Mouse (Mus musculus): ENCODE data around the gene Abcf2. TPM values are rescaled to one million over a fixed set of nuclear protein-coding genes. Genes with fewer than 3 reads are reported as not detected.
"Not testable (repeated sequence)": the region's sequence is repeated elsewhere in the genome, so short reads cannot be mapped to it uniquely, and the experiment has no call there.

Abcf2 gene
- polyA plus RNA-seq, 1 experiment from 2014 or later, result 78.0 TPM

DNA sequence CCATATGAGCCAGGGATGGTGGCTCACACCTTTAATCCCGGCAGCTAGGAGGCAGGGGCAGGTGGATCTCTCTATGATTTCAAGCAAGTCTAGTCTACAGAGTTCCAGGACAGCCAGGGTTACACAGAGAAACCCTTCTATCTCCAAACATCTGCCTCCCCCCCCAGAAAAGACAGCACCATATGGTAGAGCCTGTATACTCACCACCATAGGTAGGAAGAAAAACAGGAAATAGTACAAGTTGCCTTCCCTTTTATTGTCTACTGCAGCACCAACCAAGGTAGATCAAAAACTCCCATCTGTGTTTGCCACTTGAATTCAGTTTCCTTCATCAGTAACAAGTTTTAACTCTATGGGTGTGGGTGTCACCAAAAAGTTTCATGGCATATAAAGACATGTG lies 1.3 kb downstream of the Abcf2 start:
- H3K27me3 ChIP-seq (ENCODE audit: control insufficient read depth, insufficient read depth, low read depth, low read length), result no peaks in the 10 kb centered on the region
- ATAC-seq, result no peak
- no peak overlapping the region for H3K9ac ChIP-seq (ENCODE audit: low read depth, low read length)
- H3K36me3 ChIP-seq (ENCODE audit: control insufficient read depth, insufficient read depth, low read length), result peaks cover 31% of the 10 kb centered on the region
- no peak overlapping the region for H3K27ac ChIP-seq (ENCODE audit: low read length)
- peaks cover 14% of the 10 kb centered on the region for H3K4me1 ChIP-seq (ENCODE audit: control insufficient read depth, insufficient read depth, low read length)
- no peak overlapping the region for H3K4me3 ChIP-seq (ENCODE audit: low read depth, low read length)
- 77% methylated on average over 1 of the region's 1 CpGs for WGBS
- H3K4me2 ChIP-seq (ENCODE audit: low read length), result peak overlapping the region; percentile 96; the same call in 1 of the 2 replicates
- H3K9me3 ChIP-seq (replicated peaks; ENCODE audit: control insufficient read depth, low read length, poor library complexity, severe bottlenecking), result no peaks in the 10 kb centered on the region

DNA sequence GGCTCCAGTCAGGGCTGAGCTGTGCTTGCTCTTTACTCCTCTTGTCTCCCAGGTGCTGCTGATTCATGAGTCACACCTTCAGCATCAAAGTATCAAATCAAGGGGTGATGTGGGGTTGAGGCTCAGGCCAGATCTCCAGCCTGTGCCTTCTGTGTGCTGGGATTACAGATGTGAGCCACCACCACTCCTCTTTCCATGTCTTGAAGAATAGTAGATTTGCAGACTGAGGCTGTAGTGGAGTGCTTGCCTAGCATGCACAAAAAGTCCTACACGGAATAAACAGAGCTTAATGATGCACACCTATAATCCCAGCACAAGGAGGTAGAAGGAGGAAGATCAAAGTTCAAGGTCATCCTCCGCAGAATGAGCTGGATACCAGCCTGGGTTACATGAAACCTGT lies 20.6 kb downstream of the Abcf2 start, which contains the start of gene 4931409K22Rik:
Gene 4931409K22Rik (minus strand): TSS at position 101 of the 400 bp plus-strand sequence.
- 73% methylated on average over 2 of the region's 2 CpGs for WGBS
- no peaks in the 10 kb centered on the region for H3K36me3 ChIP-seq (ENCODE audit: control insufficient read depth, insufficient read depth, low read length)

DNA sequence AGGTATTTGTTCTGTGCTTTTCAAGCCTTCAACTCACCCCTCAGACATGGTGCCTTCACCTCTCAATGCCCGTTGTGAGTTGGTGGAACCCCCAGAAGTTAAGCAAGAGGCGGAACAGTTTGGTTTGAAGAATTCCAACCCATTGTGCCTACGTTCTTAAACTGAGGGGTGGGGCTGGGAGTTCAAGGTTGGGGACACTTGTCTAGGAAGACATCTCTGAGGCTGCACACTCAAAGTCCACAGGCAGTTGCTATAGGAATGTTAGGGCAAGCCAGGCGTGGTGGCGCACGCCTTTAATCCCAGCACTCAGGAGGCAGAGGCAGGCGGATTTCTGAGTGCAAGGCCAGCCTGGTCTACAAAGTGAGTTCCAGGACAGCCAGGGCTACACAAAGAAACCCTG lies 21.9 kb downstream of the Abcf2 start:
- not testable (repeated sequence) for H3K36me3 ChIP-seq (ENCODE audit: control insufficient read depth, insufficient read depth, low read length); H3K27me3 ChIP-seq (ENCODE audit: control insufficient read depth, insufficient read depth, low read depth, low read length); ATAC-seq; H3K4me1 ChIP-seq (ENCODE audit: control insufficient read depth, insufficient read depth, low read length); H3K9me3 ChIP-seq (replicated peaks; ENCODE audit: control insufficient read depth, low read length, poor library complexity, severe bottlenecking); H3K4me2 ChIP-seq (ENCODE audit: low read length); H3K4me3 ChIP-seq (ENCODE audit: low read depth, low read length); H3K27ac ChIP-seq (ENCODE audit: low read length); H3K9ac ChIP-seq (ENCODE audit: low read depth, low read length)
- 92% methylated on average over 7 of the region's 7 CpGs for WGBS

More for the DNA sequence above, 20.6 kb downstream of the Abcf2 start, which contains the start of gene 4931409K22Rik:
- Histone ChIP-seq H3K9me3 (replicated peaks; ENCODE audit: control insufficient read depth, low read length, poor library complexity, severe bottlenecking) (no peaks in the 10 kb centered on the region), H3K27ac (ENCODE audit: low read length) (no peak within 1 kb of the TSS), H3K27me3 (ENCODE audit: control insufficient read depth, insufficient read depth, low read depth, low read length) (no peaks in the 10 kb centered on the region), H3K9ac (ENCODE audit: low read depth, low read length) (no peak within 1 kb of the TSS), H3K4me1 (ENCODE audit: control insufficient read depth, insufficient read depth, low read length) (no peaks in the 10 kb centered on the region), H3K4me2 (ENCODE audit: low read length) (no peak within 1 kb of the TSS), H3K4me3 (ENCODE audit: low read depth, low read length) (no peak within 1 kb of the TSS)
- ATAC-seq, result no peak

DNA sequence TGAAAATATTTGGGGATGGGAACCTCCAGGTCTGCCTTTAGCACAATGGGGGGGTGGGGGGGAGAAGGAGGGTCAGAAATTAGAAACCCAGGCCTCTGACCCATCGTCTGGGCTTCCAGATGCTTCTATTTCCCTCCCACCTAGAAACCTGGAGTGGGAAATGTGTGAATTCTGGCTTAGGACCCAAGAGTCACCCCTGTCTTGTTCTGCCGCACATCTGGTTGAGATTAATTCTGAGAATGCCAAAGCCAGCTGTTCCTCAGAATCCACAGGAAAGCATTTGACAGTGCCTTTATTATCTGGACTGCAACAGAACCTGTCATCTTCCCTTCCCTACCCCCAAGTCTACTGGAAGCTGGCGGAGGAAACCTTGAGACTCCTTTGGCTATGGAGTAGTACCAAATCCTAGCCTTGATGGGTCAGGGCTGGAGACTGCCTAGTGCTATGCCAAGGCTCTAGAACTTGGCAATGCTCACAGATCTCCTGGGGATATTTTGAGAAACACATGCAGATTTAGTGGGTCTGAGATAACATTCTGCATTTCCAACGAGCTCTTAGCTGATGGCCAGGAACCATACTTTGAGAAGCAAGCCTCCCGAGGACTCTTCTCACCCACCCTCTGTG lies 23.5 kb downstream of the Abcf2 start:
- H3K4me2 ChIP-seq (ENCODE audit: low read length), result no peak overlapping the region
- H3K27me3 ChIP-seq (ENCODE audit: control insufficient read depth, insufficient read depth, low read depth, low read length), result no peaks in the 10 kb centered on the region; the same call in 1 of the 2 replicates
- H3K9ac ChIP-seq (ENCODE audit: low read depth, low read length), result no peak overlapping the region
- 76% methylated on average over 5 of the region's 5 CpGs for WGBS
- no peak overlapping the region for H3K27ac ChIP-seq (ENCODE audit: low read length)
- no peak overlapping the region for H3K4me3 ChIP-seq (ENCODE audit: low read depth, low read length)
- no peak for ATAC-seq
- no peaks in the 10 kb centered on the region for H3K36me3 ChIP-seq (ENCODE audit: control insufficient read depth, insufficient read depth, low read length)
- H3K4me1 ChIP-seq (ENCODE audit: control insufficient read depth, insufficient read depth, low read length), result peaks cover 5% of the 10 kb centered on the region
- no peaks in the 10 kb centered on the region for H3K9me3 ChIP-seq (replicated peaks; ENCODE audit: control insufficient read depth, low read length, poor library complexity, severe bottlenecking)

DNA sequence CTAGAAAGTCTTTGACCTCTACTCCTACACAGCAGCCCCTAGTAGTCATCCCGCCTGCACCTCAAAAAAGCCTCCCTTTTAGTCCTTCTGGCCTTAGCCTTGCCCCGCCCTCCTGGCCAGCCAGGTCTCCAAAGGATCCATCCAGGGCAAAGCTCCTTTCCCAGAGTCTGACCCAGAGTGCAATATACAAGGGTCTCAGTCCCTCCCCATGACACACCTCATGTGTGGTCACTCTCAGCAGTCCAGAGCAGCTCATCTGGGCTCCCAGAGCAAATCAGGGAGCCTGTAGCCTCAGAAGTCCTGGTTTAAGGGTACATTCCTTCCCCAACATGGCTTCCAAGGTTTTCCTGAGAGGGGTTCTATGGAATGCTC lies 26.0 kb downstream of the Abcf2 start:
- Histone ChIP-seq H3K36me3 (ENCODE audit: control insufficient read depth, insufficient read depth, low read length) (no peaks in the 10 kb centered on the region), H3K9me3 (replicated peaks; ENCODE audit: control insufficient read depth, low read length, poor library complexity, severe bottlenecking) (no peaks in the 10 kb centered on the region), H3K4me2 (ENCODE audit: low read length) (peak overlapping the region; percentile 44), H3K9ac (ENCODE audit: low read depth, low read length) (0 out of 2 replicates have a peak overlapping the region, but pooled peaks have one; percentile 26), H3K27ac (ENCODE audit: low read length) (no peak overlapping the region), H3K4me3 (ENCODE audit: low read depth, low read length) (no peak overlapping the region), H3K27me3 (ENCODE audit: control insufficient read depth, insufficient read depth, low read depth, low read length) (no peaks in the 10 kb centered on the region; the same call in 1 of the 2 replicates), H3K4me1 (ENCODE audit: control insufficient read depth, insufficient read depth, low read length) (peaks cover 5% of the 10 kb centered on the region)
- peak; percentile 51; the same call in 1 of the 2 replicates for ATAC-seq
- WGBS, result 49% methylated on average over 2 of the region's 2 CpGs

DNA sequence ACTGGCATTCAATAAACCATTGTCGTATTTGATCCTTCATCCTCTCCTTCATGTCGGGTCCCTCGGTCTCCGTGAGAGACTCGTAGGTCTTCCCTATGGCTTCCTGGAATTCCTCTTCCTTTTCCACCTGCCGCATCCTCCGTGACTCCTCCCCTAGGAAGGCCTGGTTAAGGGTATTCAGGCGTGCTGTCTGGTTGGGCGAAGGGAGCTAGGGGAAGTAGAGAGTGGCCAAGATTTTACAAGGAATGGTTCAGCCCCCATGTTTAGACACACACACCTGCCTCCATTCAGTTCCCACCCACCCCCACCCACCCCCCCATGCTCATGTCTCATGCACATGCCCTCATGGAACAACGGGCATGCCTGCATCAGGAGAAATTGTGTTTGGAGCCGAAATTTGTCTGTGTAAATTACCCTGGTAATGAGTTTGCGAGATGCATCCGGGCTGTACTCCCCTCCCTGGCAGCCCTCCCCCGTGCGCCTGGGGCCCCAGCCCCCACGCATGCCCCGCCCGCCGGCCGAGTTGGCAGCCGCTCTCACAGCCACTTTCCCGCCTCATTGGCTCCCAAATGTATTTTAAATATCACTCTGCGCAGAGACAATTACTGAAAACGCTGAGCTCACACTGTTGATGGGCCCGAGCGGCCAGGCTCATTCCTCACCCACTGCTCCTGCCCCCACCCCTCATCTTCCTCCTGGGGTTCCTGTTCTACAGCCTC lies 26.5 kb downstream of the Abcf2 start:
- peak; percentile 57 for ATAC-seq
- WGBS, result 27% methylated on average over 26 of the region's 26 CpGs
- H3K27ac ChIP-seq (ENCODE audit: low read length), result no peak overlapping the region

DNA sequence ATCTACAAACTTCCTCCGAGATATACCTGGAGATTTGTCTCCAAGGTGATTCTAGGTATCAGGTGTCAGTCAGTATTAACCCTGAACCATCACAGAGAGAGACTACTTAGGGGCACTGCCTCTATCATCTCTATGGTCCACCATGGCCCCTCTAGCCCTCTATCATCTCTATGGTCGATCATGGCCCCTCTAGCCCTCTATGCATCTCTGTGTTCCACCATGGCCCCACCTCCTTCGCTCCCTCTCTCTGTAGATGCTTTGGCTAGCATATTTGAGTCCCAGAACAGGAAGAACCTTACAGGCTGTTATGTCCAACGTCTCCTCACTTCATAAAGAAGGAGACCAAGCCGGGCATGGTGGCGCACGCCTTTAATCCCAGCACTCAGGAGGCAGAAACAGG lies 34.6 kb downstream of the Abcf2 start:
- Histone ChIP-seq H3K9me3 (replicated peaks; ENCODE audit: control insufficient read depth, low read length, poor library complexity, severe bottlenecking) (no peaks in the 10 kb centered on the region), H3K4me1 (ENCODE audit: control insufficient read depth, insufficient read depth, low read length) (no peaks in the 10 kb centered on the region), H3K4me2 (ENCODE audit: low read length) (no peak overlapping the region), H3K27ac (ENCODE audit: low read length) (no peak overlapping the region), H3K4me3 (ENCODE audit: low read depth, low read length) (no peak overlapping the region), H3K27me3 (ENCODE audit: control insufficient read depth, insufficient read depth, low read depth, low read length) (no peaks in the 10 kb centered on the region), H3K36me3 (ENCODE audit: control insufficient read depth, insufficient read depth, low read length) (no peaks in the 10 kb centered on the region), H3K9ac (ENCODE audit: low read depth, low read length) (no peak overlapping the region)
- no peak for ATAC-seq
- 77% methylated on average over 7 of the region's 7 CpGs for WGBS

More for the DNA sequence above, 26.5 kb downstream of the Abcf2 start:
- no peaks in the 10 kb centered on the region for H3K36me3 ChIP-seq (ENCODE audit: control insufficient read depth, insufficient read depth, low read length)
- no peaks in the 10 kb centered on the region for H3K9me3 ChIP-seq (replicated peaks; ENCODE audit: control insufficient read depth, low read length, poor library complexity, severe bottlenecking)
- H3K4me1 ChIP-seq (ENCODE audit: control insufficient read depth, insufficient read depth, low read length), result peaks cover 5% of the 10 kb centered on the region
- 0 out of 2 replicates have a peak overlapping the region, but pooled peaks have one; percentile 26 for H3K9ac ChIP-seq (ENCODE audit: low read depth, low read length)
- H3K4me2 ChIP-seq (ENCODE audit: low read length), result peak overlapping the region; percentile 44
- H3K27me3 ChIP-seq (ENCODE audit: control insufficient read depth, insufficient read depth, low read depth, low read length), result no peaks in the 10 kb centered on the region; the same call in 1 of the 2 replicates
- H3K4me3 ChIP-seq (ENCODE audit: low read depth, low read length), result no peak overlapping the region

DNA sequence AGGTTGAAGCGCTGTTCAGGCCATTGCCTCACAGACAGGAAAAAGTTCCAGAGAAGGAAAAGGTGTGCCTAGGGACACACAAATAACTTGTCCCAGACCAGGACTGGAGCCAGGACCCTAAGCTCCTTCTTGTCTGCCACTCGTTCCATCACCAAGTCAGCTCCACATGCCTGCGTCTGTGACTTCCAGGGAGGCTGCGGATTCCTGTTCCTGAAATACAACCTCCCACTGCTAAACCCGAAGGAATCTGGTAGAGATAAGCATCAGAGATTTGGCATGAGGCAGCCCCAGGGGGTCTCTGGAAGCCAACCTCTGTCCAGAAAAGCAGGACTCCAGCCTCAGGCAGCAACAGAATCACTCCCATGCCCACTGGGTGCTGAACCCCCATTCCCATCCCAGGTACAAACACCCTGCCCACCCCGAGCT lies 36.1 kb downstream of the Abcf2 start:
- no peak overlapping the region for H3K9ac ChIP-seq (ENCODE audit: low read depth, low read length)
- H3K4me2 ChIP-seq (ENCODE audit: low read length), result no peak overlapping the region
- WGBS, result 55% methylated on average over 6 of the region's 6 CpGs
- H3K27ac ChIP-seq (ENCODE audit: low read length), result no peak overlapping the region
- no peak for ATAC-seq
- no peaks in the 10 kb centered on the region for H3K27me3 ChIP-seq (ENCODE audit: control insufficient read depth, insufficient read depth, low read depth, low read length)
- H3K36me3 ChIP-seq (ENCODE audit: control insufficient read depth, insufficient read depth, low read length), result no peaks in the 10 kb centered on the region
- no peaks in the 10 kb centered on the region for H3K9me3 ChIP-seq (replicated peaks; ENCODE audit: control insufficient read depth, low read length, poor library complexity, severe bottlenecking)
- H3K4me1 ChIP-seq (ENCODE audit: control insufficient read depth, insufficient read depth, low read length), result no peaks in the 10 kb centered on the region
- H3K4me3 ChIP-seq (ENCODE audit: low read depth, low read length), result no peak overlapping the region

All from midbrain, embryonic 16.5 days (tissue).